Mouse (Mus musculus) fat pad, adult 2 months (tissue): ENCODE results near the gene Tnnc1.

Experiments
- DNase-seq: peaks from one replicate; pipeline ENCODE4 v3.0.0-alpha.2; 2011; ENCODE audit warnings: low read depth, low spot score; ENCODE audit errors: extremely low read depth

The Tnnc1 gene

DNA sequence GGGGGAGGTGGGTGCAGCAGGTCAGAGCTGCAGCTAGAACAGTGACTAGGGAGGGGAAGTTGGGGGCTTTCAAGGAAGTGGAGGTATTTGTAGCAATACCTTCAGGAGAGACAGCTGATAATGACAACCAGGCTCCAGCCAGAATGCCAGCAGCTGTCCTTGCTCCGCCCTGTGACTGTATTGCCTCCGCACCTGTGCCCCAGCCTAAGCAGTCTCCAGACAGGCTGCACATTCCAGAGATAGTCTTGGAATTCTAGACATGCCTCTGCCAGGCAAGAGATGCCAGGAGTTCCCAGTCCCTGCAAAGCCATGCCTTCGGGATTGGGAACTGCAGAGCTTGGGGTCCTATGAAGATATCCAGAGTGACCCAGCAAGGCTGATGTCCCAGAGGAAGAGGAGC is 4.4 kb downstream of the Tnnc1 start:
- no peak for DNase-seq

DNA sequence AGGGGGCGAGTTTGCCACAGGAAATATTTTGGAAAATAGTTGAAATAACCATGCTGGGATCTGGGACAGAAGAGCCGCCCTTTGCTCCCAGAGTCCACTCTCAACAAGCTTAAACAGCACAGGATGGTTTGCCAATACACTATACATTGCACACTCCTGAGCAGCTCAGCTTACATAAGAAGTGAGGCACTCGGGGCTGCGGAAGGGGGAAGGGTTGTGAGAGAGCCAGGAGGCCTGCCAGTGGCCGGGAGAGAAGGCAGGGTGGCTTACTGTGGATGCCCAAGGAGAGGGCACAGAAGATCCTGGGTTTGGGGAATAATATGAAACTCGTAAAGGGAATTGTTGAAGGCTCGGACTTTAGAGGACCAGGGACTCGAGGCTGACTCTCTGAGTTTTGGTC is 5.8 kb downstream of the Tnnc1 start:
- DNase-seq: no peak

DNA sequence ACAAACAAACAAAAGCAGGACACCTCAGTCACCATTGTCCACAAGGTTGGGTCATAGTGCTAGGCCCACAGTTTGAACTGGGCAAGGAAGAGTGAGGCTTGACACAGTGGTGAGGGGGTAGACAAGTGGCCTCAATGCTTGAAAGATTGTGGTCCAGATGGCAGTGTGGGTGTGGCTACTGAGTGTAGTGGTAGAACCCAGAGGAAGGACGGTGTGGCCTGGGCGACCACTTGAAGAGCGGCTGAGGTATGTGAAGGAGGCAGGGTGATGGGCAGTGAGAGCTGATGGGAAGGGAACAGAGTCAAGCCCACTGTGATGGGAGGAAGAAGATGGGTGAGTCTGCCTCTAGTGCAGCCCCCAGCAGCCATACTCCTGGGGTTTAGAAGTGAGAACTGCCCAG is 6.6 kb downstream of the Tnnc1 start:
- DNase-seq: no peak

DNA sequence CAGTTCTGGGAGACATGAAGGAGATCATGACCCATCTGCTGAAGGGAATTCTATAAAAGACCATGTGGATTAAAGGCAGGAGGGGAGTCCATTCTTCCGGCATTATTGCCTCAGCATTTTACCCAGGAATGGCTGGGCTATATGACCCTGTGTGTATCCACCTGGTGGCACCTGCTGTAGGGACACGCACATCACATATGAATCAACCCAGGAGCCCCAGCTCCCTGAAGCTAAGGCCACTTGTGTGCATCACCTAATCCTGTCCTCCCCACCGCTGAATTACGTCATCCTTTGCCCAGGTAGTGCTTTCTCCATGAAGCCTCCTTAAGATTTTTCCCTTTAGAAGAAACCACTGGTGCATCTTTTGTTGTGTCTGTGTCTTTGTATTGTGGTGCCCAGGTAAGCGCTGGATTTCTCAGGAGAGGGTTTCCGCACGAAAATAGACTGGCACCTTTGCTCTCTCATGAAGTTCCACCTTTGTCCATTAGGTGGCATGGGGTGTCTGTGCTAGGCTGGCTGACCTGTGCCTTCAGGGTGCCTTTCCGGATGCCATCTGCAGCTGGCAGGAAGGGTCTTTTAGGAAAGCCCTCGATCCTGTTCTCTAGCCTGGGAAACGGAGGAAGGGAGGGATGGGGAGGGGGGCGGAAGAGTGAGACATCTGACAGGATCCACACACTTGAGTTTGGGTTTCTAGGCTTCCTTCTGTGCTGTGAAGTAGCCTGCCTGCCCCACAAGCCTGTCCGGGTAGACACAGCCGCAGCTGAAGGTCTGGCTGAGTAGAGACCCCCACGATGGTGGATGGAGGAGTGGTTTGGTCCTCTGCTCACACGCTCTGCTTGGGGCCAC is 7.3 kb downstream of the Tnnc1 start:
- DNase-seq: no peak

DNA sequence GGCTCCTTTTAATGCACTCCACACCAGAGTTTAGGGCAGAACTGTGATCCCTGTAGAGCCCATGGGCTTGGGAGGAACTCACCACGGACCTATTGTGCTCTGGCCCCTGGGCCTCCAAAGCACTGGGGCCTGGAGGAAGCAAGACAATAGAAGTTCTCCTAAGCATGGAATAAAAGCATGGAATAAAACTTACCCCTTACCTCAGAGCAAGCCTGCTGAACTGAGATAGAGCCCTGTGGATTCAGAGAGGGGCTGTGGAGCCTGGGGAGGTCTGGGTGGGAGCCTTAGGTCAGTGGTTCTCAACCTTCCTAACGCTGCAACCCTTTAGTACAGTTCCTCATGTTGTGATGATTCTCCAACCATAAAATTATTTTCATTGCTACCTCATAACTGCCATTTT is 8.7 kb downstream of the Tnnc1 start, which contains the start of gene Nisch:
Gene Nisch (minus strand): TSS at position 101 of the 400 bp plus-strand sequence.
- DNase-seq: no peak

GRCm38 (mm10) chr14:31217666-31218065 is 9.6 kb downstream of the Tnnc1 start, which contains the start of gene Sema3g:
Sema3g (plus strand) TSS chr14:31217860.
- no peak for DNase-seq

DNA sequence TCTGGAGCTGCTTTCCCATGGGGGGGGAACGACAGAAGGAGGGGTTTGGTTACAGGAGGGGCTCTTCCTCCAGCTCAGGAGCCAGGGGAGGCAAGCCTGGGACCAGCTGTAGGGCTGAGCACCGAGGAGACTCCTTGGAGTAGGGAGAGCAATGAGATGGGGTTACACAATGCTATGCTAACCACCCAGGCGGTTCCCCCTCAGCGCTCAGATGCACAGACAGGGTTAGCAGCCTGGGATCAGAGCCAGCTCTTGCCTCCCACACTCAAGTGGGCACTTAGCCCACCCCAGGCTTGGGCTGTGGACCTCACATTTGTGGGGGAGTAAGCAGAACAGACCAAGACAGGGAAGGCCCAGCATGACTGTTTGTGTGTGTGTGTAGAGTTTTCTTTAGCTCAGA is 18.9 kb downstream of the Tnnc1 start:
- no peak for DNase-seq

DNA sequence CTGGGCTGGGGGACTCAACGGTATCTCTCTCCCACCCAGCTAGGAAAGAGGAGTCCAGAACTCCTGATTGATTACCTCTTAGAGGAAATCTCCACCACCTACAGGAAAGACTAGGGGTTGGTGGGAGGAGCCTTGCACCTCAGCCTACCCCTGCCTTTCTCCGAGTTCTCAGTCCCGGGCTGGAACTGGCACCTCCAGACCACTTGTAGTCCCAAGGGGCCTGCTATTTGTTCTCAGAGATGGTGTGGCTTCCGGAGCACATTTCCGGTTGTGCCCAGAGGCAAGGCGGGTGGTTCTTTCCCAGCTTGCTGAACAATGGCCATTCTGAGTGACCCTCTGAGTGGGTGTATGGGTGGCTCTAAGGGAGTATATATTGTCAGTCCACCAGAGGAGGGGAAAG is 20.1 kb downstream of the Tnnc1 start:
- no peak for DNase-seq

- no peak for DNase-seq
These were observed 22.3 kb downstream of the Tnnc1 start for GRCm38 (mm10) chr14:31230442-31230841.

DNA sequence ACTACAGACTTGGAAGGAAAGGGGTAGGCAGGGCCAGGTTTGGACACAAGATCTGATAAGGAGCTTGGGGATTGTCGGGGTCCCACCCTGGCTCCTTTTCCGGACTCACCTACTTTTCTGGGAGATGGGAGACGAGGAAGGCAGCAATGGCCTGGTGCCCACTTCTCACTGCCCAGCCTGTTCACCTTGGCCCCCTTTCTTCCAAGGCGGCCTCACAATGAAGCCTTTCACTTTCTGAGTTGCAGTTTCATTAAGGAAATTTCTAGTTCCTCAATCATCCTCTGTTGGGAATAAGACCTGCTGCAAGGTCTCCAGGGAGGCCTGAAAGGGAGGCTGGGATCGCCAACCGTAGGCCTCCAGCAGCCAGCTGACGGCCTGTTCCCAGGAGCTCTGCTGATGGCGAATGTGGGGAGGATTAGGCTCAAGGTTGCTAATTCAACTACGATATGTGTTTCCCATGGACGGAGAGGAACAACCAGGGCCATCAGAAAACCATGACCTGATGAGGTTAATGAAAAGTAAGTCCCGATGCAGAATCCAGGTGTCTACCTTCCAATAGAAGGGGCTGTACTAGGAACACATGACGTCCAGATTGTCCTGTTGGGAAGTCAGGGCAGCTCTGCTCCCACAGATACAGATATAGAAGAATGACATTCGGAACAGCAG is 24.4 kb downstream of the Tnnc1 start:
- no peak for DNase-seq

- no peak for DNase-seq
These were observed 25.2 kb downstream of the Tnnc1 start for GRCm38 (mm10) chr14:31233070-31233995.

DNA sequence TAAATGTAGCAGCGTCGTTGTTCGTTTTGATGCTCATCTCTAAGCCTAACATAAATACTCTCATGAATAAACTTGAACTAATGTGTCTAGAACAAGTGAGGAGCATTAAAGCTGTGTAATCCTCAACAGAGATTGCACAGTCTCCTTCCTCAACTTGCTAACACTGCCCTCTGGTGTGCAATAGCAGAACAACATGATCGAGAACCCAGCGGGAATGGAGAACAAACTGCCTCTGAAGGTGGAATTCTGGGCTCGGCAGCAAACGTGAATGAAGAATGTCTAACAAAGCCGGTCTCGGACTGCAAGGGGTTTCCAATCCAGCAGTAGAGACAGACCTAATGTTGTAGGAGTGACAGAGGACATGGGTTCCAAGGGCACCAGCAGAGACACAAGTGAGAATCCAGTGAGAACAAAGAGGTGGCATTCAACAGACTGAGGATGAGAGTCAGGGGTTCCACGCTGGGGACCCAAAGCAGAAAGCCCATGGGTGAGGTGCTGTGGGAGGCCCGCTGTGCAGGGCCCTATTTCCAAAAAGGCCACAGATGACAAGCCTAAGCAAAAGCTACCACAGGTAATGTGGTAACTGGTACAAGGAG is 26.0 kb downstream of the Tnnc1 start:
- no peak for DNase-seq

GRCm38 (mm10) chr14:31237101-31237882 is 29.2 kb downstream of the Tnnc1 start:
- no peak for DNase-seq

DNA sequence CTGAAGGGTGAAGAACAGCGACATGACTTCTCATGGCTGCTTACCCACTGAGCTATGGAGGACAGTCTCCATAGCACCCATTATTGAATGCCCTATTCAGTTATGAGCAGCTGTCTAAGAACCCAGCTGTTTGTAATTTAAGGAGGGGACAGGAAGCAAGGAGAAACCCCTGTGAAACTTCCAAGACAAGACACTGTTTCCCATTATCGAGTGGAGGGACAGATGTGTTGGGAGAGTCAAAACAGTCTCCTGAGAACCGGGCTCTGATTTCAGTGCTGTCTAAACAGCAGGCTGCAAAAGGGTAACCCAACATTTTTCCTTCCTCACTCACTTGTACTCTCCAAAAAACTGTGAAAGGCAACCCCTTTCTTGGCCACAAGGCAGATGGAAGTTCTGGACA is 32.4 kb downstream of the Tnnc1 start:
- no peak for DNase-seq

DNA sequence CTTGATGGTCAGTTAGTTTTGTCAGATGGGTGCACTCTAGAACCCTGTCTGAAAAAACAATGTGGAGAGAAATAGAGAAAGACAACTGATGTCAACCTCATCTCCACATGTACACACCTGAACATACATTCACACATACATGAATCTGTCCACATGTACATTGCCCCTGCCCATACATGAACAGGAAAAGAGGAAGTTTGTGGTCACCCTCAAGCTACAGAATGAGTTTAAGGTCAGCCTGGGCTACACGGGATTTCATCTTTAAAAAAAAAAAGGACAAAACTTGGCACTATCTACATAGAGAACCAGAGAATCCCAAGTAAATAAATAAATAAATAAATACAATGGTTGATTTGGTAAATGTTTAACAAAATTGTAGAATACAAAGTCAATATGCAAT is 36.7 kb downstream of the Tnnc1 start:
- no peak for DNase-seq

- no peak for DNase-seq
These were observed 37.8 kb downstream of the Tnnc1 start for GRCm38 (mm10) chr14:31245946-31246345.

DNA sequence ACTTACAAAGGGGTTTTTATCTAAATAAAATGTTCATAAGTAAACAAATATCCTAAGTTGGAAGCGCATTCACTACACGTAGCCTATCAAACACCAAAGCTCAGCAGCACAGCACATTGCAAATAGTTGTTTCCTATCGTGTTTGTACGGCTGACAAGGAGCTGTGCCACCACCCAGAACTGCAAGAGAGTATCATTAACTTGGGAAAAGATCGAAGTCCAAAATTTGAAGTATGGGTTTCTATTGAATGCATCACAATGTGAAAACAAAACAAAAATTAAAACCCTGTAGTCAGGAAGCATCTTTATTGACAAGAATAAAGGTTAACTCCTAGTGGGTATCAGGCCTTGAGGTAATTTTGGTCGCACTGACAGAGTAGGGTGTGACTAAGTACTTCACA is 40.3 kb downstream of the Tnnc1 start:
- no peak for DNase-seq

GRCm38 (mm10) chr14:31250222-31251083 is 42.3 kb downstream of the Tnnc1 start:
- DNase-seq: no peak

- no peak for DNase-seq
These were observed 43.0 kb downstream of the Tnnc1 start, which contains the start of the genes Phf7 and Bap1 for GRCm38 (mm10) chr14:31251084-31251604. Phf7 (minus strand) TSS chr14:31251317. Bap1 (plus strand) TSS chr14:31251450.
